Mouse (Mus musculus) MEL (cell line): ENCODE measurements around the gene Orc1. TPM values are rescaled to one million over a fixed set of nuclear protein-coding genes. Genes with fewer than 3 reads are reported as not detected.

ENCODE experiments used
- DNase-seq: peaks from one replicate; pipeline ENCODE4 v3.0.0; 2011; ENCODE audit warnings: low read depth, low spot score
- H3K27ac ChIP-seq: 2 replicates; pipeline ENCODE4 v1.5.1; 2012; ENCODE audit warnings: low read depth, mild to moderate bottlenecking, control low read depth, low read length, moderate library complexity; ENCODE audit not compliant: control insufficient read depth
- H3K27me3 ChIP-seq, 2 experiments: fragments of 150-350 bp in 1 of 2; sonication (generic) in 1 of 2; 2 replicates each; pipeline ENCODE4 v1.6.1; 2012; ENCODE audit warnings: low read length in 2 of 2, mild to moderate bottlenecking in 2 of 2, improper control_type of control experiment in 1 of 2, moderate library complexity in 1 of 2; ENCODE audit not compliant: insufficient read depth in 2 of 2, control insufficient read depth in 1 of 2
- H3K36me3 ChIP-seq, 2 experiments: 2 replicates each; pipeline ENCODE4 v1.6.1; 2012 to 2014; ENCODE audit warnings: low read length in 2 of 2, improper control_type of control experiment in 1 of 2, inconsistent platforms in 1 of 2, mild to moderate bottlenecking in 1 of 2; ENCODE audit not compliant: insufficient read depth in 2 of 2, control insufficient read depth in 1 of 2
- H3K4me1 ChIP-seq, 2 experiments: fragments of 150-350 bp in 1 of 2; sonication (generic) in 1 of 2; 2 replicates each; pipeline ENCODE4 v1.6.1; 2012; ENCODE audit warnings: low read length in 2 of 2, improper control_type of control experiment in 1 of 2, mild to moderate bottlenecking in 1 of 2; ENCODE audit not compliant: insufficient read depth in 2 of 2, control insufficient read depth in 1 of 2
- H3K4me3 ChIP-seq, 2 experiments: fragments of 150-350 bp in 1 of 2; sonication (generic) in 1 of 2; 2 replicates each; pipeline ENCODE4 v1.5.1; 2012; ENCODE audit warnings: low read depth in 2 of 2, low read length in 2 of 2, mild to moderate bottlenecking in 2 of 2, moderate library complexity in 2 of 2, control low read depth in 1 of 2, improper control_type of control experiment in 1 of 2; ENCODE audit not compliant: control insufficient read depth in 1 of 2, insufficient read depth in 1 of 2
- H3K79me2 ChIP-seq: 2 replicates; pipeline ENCODE4 v1.6.1; 2012; ENCODE audit warnings: mild to moderate bottlenecking, low read length, moderate library complexity; ENCODE audit not compliant: control insufficient read depth, poor library complexity, insufficient read depth
- H3K9ac ChIP-seq: 2 replicates; pipeline ENCODE4 v1.6.1; 2012; ENCODE audit warnings: low read depth, mild to moderate bottlenecking, control low read depth, low read length, moderate library complexity; ENCODE audit not compliant: control insufficient read depth, poor library complexity, severe bottlenecking
- H3K9me3 ChIP-seq: fragments of 150-350 bp; sonication (generic); replicated peaks from 2 replicates; pipeline ENCODE4 v1.6.1; 2012; ENCODE audit warnings: mild to moderate bottlenecking, low read length, improper control_type of control experiment, moderate library complexity; ENCODE audit not compliant: insufficient read depth
- CHD1 ChIP-seq: IDR thresholded peaks from 2 replicates; pipeline ENCODE4 v1.6.1; 2012; ENCODE audit warnings: low read depth, mild to moderate bottlenecking, inconsistent platforms, low read length, improper control_type of control experiment
- CHD2 ChIP-seq: IDR thresholded peaks from 2 replicates; pipeline ENCODE4 v1.6.1; 2011; ENCODE audit warnings: low read length, improper control_type of control experiment
- CTCF ChIP-seq, 3 experiments: IDR thresholded peaks in 2 of 3; conservative IDR thresholded peaks in 1 of 3; 2 replicates each; pipeline ENCODE4 v1.5.1; 2011 to 2012; ENCODE audit warnings: low read length in 3 of 3, low read depth in 2 of 3, mild to moderate bottlenecking in 2 of 3, improper control_type of control experiment in 1 of 3, inconsistent platforms in 1 of 3, mixed read lengths in 1 of 3, moderate library complexity in 1 of 3; ENCODE audit not compliant: control insufficient read depth in 1 of 3, insufficient read depth in 1 of 3, poor library complexity in 1 of 3, severe bottlenecking in 1 of 3
- ELF1 ChIP-seq: IDR thresholded peaks from 2 replicates; pipeline ENCODE4 v1.6.1; 2014; ENCODE audit warnings: low read depth, mild to moderate bottlenecking, inconsistent platforms, low read length, improper control_type of control experiment, moderate library complexity
- EP300 ChIP-seq, 2 experiments: IDR thresholded peaks; 2 replicates each; pipeline ENCODE4 v1.6.1; 2011; ENCODE audit warnings: improper control_type of control experiment in 2 of 2, low read length in 2 of 2, low read depth in 1 of 2, mild to moderate bottlenecking in 1 of 2
- GATA1 ChIP-seq: IDR thresholded peaks from 2 replicates; pipeline ENCODE4 v1.6.1; 2011; ENCODE audit warnings: low read depth, low read length, improper control_type of control experiment
- KAT2A ChIP-seq: conservative IDR thresholded peaks from 2 replicates; pipeline ENCODE4 v1.6.1; 2012; ENCODE audit warnings: low read depth, low read length, improper control_type of control experiment, inconsistent platforms
- MAX ChIP-seq: IDR thresholded peaks from 2 replicates; pipeline ENCODE4 v1.6.1; 2011; ENCODE audit warnings: low read length, improper control_type of control experiment
- MAZ ChIP-seq: IDR thresholded peaks from 2 replicates; pipeline ENCODE4 v1.6.1; 2012; ENCODE audit warnings: low read depth, mild to moderate bottlenecking, inconsistent platforms, low read length, improper control_type of control experiment
- POLR2A ChIP-seq, 2 experiments: IDR thresholded peaks; 2 replicates each; pipeline ENCODE4 v1.6.1; 2011 to 2012; ENCODE audit warnings: low read length in 2 of 2, mild to moderate bottlenecking in 2 of 2, control low read depth in 1 of 2, improper control_type of control experiment in 1 of 2, low read depth in 1 of 2, moderate library complexity in 1 of 2; ENCODE audit not compliant: control insufficient read depth in 1 of 2, insufficient read depth in 1 of 2, poor library complexity in 1 of 2
- POLR2AphosphoS2 ChIP-seq: IDR thresholded peaks from 2 replicates; pipeline ENCODE4 v1.6.1; 2011; ENCODE audit warnings: low read length, improper control_type of control experiment
- RAD21 ChIP-seq: IDR thresholded peaks from 2 replicates; pipeline ENCODE4 v1.6.1; 2011; ENCODE audit warnings: mild to moderate bottlenecking, low read depth, low read length, improper control_type of control experiment
- RCOR1 ChIP-seq: IDR thresholded peaks from 2 replicates; pipeline ENCODE4 v1.6.1; 2012; ENCODE audit warnings: low read depth, mild to moderate bottlenecking, inconsistent platforms, low read length, improper control_type of control experiment
- SMC3 ChIP-seq: IDR thresholded peaks from 2 replicates; pipeline ENCODE4 v1.6.1; 2011; ENCODE audit warnings: low read depth, low read length, improper control_type of control experiment
- TCF12 ChIP-seq: IDR thresholded peaks from 2 replicates; pipeline ENCODE4 v1.6.1; 2014; ENCODE audit warnings: low read depth, mild to moderate bottlenecking, inconsistent platforms, low read length, improper control_type of control experiment, moderate library complexity
- UBTF ChIP-seq: IDR thresholded peaks from 2 replicates; pipeline ENCODE4 v1.6.1; 2012; ENCODE audit warnings: low read depth, mild to moderate bottlenecking, inconsistent platforms, low read length, improper control_type of control experiment, moderate library complexity, borderline replicate concordance; ENCODE audit not compliant: insufficient read depth
- USF1 ChIP-seq: IDR thresholded peaks from 2 replicates; pipeline ENCODE4 v1.6.1; 2014; ENCODE audit warnings: low read depth, mild to moderate bottlenecking, inconsistent platforms, low read length, improper control_type of control experiment, moderate library complexity
- USF2 ChIP-seq, 2 experiments: IDR thresholded peaks; 2 replicates each; pipeline ENCODE4 v1.6.1; 2011 to 2012; ENCODE audit warnings: improper control_type of control experiment in 2 of 2, low read length in 2 of 2, borderline replicate concordance in 1 of 2, inconsistent platforms in 1 of 2, low read depth in 1 of 2, mild to moderate bottlenecking in 1 of 2; ENCODE audit not compliant: insufficient read depth in 1 of 2
- ZC3H11A ChIP-seq: IDR thresholded peaks from 2 replicates; pipeline ENCODE4 v1.6.1; 2012; ENCODE audit warnings: low read depth, mild to moderate bottlenecking, inconsistent platforms, low read length, improper control_type of control experiment
- ZKSCAN1 ChIP-seq: IDR thresholded peaks from 2 replicates; pipeline ENCODE4 v1.6.1; 2012; ENCODE audit warnings: low read depth, mild to moderate bottlenecking, inconsistent platforms, low read length, improper control_type of control experiment, moderate library complexity
- ZNF384 ChIP-seq: IDR thresholded peaks from 2 replicates; pipeline ENCODE4 v1.6.1; 2012; ENCODE audit warnings: low read depth, mild to moderate bottlenecking, inconsistent platforms, low read length, improper control_type of control experiment
- polyA plus RNA-seq, 2 experiments: library from polyadenylated mRNA; stranded (reverse) in 1 of 2; unstranded in 1 of 2; fragments of >175 nt in 1 of 2; fragments of >200 nt in 1 of 2; gene quantifications; 2 replicates each; pipeline versions ENCODE4 v1.2.1 to v1.2.4; 2012; ENCODE audit warnings: low replicate concordance in 2 of 2, low read depth in 1 of 2; ENCODE audit not compliant: insufficient read length in 2 of 2, insufficient read depth in 1 of 2, missing spikeins in 1 of 2
- total RNA-seq: library from RNA; depleted of rRNA; stranded (reverse); fragments of 300-350 nt; gene quantifications from 2 replicates; pipeline ENCODE4 v1.2.3, GENCODE M21; 2012; rRNA removed

Gene Orc1
- total and polyA plus RNA-seq, 3 experiments = 24.4 to 26.8 TPM; not detected in 1

- Histone ChIP-seq H3K27ac (no peak overlapping the region), H3K9ac (no peak overlapping the region), H3K79me2 (no peaks in the 10 kb centered on the region), H3K27me3 (no peaks in the 10 kb centered on the region), H3K4me3 (no peak overlapping the region), H3K4me1 (peaks cover 0 to 3% of the 10 kb centered on the region in 2 experiments; a peak in 2 of 4 replicates), H3K36me3 (peaks cover 2% of the 10 kb centered on the region in 2 experiments; a peak in 2 of 4 replicates), H3K9me3 (no peaks in the 10 kb centered on the region)
- peak; percentile 52 for DNase-seq
- TF ChIP-seq GATA1 = peak; percentile 43; the same call in 1 of the 2 replicates
- no peak for TF ChIP-seq POLR2A (IDR thresholded peaks at IDR 0.05; ENCODE audit: control insufficient read depth in 1 of 2, insufficient read depth in 1 of 2, low read depth in 1 of 2, low read length in 2 of 2, poor library complexity in 1 of 2)
- 0 out of 2 replicates have a peak, but pooled peaks have one; percentile 12 for TF ChIP-seq RCOR1
- no peak for TF ChIP-seq RAD21
- no peak for TF ChIP-seq POLR2AphosphoS2
- TF ChIP-seq UBTF = no peak
- TF ChIP-seq CHD2 = no peak
- 0 out of 2 replicates have a peak, but pooled peaks have one; percentile 10 for TF ChIP-seq TCF12
- 0 out of 2 replicates have a peak, but pooled peaks have one; percentile 27 for TF ChIP-seq ELF1
- no peak for TF ChIP-seq SMC3
- TF ChIP-seq ZC3H11A = no peak
- no peak for TF ChIP-seq ZKSCAN1
- TF ChIP-seq EP300 (IDR thresholded peaks at IDR 0.05; ENCODE audit: low read depth in 1 of 2, low read length in 2 of 2) = peak in 1 of 2 experiments; percentile 43; a peak in 1 of 4 replicates
- TF ChIP-seq ZNF384 = no peak
- no peak for TF ChIP-seq KAT2A
- TF ChIP-seq MAX = 0 out of 2 replicates have a peak, but pooled peaks have one; percentile 27
- TF ChIP-seq USF1 = peak; percentile 85
- no peak for TF ChIP-seq CHD1
- TF ChIP-seq USF2 (IDR thresholded peaks at IDR 0.05; ENCODE audit: borderline replicate concordance in 1 of 2, insufficient read depth in 1 of 2, low read depth in 1 of 2, low read length in 2 of 2) = 0 out of 4 replicates have a peak, but pooled peaks of 1 of the 2 experiments have one; percentile 23
- TF ChIP-seq MAZ = no peak
Observed at GRCm38 (mm10) chr4:108638752-108639151, 59.5 kb downstream of the Orc1 start.

- H3K36me3 ChIP-seq = no peaks in the 10 kb centered on the region
- H3K4me1 ChIP-seq = no peaks in the 10 kb centered on the region
- peak; percentile 16 for DNase-seq
- no peak overlapping the region for H3K9ac ChIP-seq
- TF ChIP-seq ZC3H11A = no peak
- TF ChIP-seq RAD21 = peak; percentile 18
- peak; percentile 6 to 40 (median 38); a peak in 3 of 6 replicates for TF ChIP-seq CTCF (IDR thresholded peaks at IDR 0.05 in 2 of 3, conservative IDR thresholded peaks at IDR 0.05 in 1 of 3; ENCODE audit: control insufficient read depth in 1 of 3, insufficient read depth in 1 of 3, low read depth in 2 of 3, low read length in 3 of 3, poor library complexity in 1 of 3, severe bottlenecking in 1 of 3)
- H3K4me3 ChIP-seq = no peak overlapping the region
- peaks cover 0 to 1% of the 10 kb centered on the region in 2 experiments; a peak in 1 of 4 replicates for H3K27me3 ChIP-seq
- H3K79me2 ChIP-seq = no peaks in the 10 kb centered on the region
- no peak overlapping the region for H3K27ac ChIP-seq
- H3K9me3 ChIP-seq = no peaks in the 10 kb centered on the region
Observed at GRCm38 (mm10) chr4:108664407-108664806, 85.2 kb downstream of the Orc1 start.

Other genes starting within 250 kb of the Orc1 start
- gene Shisal2a, start 196.1 kb upstream of the Orc1 start, total RNA-seq = not detected in 2 replicates
- gene Shisal2a, start 196.1 kb upstream of the Orc1 start, polyA plus RNA-seq = not detected
- not detected in 2 replicates for gene Gpx7, start 172.5 kb upstream of the Orc1 start, total RNA-seq
- not detected for gene Gpx7, start 172.5 kb upstream of the Orc1 start, polyA plus RNA-seq
- 9.0 and 16.3 TPM in 2 replicates for gene Tut4, start 120.0 kb upstream of the Orc1 start, total RNA-seq
- gene Tut4, start 120.0 kb upstream of the Orc1 start, polyA plus RNA-seq = 10 to 100 TPM in 1 of 2 experiments, not detected in 1; 63.2 TPM
- gene Prpf38a, start 87 bp upstream of the Orc1 start, total RNA-seq = 56.2 and 71.8 TPM in 2 replicates
- 10 to 100 TPM in 1 of 2 experiments, not detected in 1; 66.8 TPM for gene Prpf38a, start 87 bp upstream of the Orc1 start, polyA plus RNA-seq
- 35.6 and 37.0 TPM in 2 replicates for gene Cc2d1b, start 40.5 kb downstream of the Orc1 start, total RNA-seq
- gene Cc2d1b, start 40.5 kb downstream of the Orc1 start, polyA plus RNA-seq = 10 to 100 TPM in 1 of 2 experiments, not detected in 1; 50.3 TPM
- not detected in 2 replicates for gene 3110021N24Rik, start 140.2 kb downstream of the Orc1 start, total RNA-seq
- not detected for gene 3110021N24Rik, start 140.2 kb downstream of the Orc1 start, polyA plus RNA-seq
- gene Zfyve9, start 201.4 kb downstream of the Orc1 start, total RNA-seq = not detected in 2 replicates
- under 1 TPM in 1 of 2 experiments, not detected in 1; 0.14 TPM for gene Zfyve9, start 201.4 kb downstream of the Orc1 start, polyA plus RNA-seq